Mouse (Mus musculus): Measurements from ENCODE around the gene Nin. TPM values are rescaled to one million over a fixed set of nuclear protein-coding genes. Genes with fewer than 3 reads are reported as not detected.

The Nin gene
- 8.2 and 19.6 TPM in 2 replicates for polyA plus RNA-seq (2012; rRNA removed; ENCODE audit: low replicate concordance)

DNA sequence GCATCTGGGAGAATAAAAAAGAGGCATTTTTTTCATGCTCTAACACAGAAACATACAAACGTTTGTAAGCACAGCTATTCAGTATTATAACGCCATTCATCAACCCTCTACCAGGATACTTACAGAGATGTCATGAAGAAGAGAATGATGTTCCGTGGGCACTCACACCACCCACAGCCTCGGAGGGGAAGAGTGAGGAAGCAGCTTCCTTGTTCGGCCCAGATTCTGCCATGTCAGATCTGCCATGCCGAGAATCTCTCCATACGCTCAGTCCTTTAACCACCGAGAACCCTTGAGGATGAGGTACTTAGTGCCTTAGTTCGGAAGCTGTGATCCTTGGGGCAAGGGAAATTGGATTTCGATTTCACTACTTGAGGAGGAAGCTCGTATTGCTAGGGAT, at the start of gene Nin:
Gene Nin (minus strand): TSS at position 367 of the 400 bp plus-strand sequence.

DNA sequence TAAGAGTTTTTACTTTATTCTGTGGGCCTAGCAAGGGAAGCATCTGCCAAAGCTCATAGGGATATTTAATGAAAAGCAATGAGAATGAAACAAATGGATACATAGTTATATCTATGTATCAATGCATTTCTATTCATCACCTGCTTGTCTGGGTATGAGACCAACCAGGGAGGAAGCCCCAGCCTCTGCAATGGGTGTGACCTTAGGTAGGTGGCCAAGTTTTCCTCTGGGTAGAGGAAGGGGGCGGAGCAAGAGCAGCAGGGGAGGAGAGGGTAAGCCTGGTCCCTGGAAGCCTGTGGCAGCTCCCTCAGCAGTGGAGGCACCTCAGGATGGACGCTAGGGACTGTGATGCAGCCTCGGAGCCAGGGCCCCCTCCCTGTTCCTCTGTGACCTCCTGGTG, 40.3 kb upstream of the Nin start, which contains the start of gene Abhd12b:
Gene Abhd12b (plus strand): TSS at position 301 of the 400 bp plus-strand sequence.

DNA sequence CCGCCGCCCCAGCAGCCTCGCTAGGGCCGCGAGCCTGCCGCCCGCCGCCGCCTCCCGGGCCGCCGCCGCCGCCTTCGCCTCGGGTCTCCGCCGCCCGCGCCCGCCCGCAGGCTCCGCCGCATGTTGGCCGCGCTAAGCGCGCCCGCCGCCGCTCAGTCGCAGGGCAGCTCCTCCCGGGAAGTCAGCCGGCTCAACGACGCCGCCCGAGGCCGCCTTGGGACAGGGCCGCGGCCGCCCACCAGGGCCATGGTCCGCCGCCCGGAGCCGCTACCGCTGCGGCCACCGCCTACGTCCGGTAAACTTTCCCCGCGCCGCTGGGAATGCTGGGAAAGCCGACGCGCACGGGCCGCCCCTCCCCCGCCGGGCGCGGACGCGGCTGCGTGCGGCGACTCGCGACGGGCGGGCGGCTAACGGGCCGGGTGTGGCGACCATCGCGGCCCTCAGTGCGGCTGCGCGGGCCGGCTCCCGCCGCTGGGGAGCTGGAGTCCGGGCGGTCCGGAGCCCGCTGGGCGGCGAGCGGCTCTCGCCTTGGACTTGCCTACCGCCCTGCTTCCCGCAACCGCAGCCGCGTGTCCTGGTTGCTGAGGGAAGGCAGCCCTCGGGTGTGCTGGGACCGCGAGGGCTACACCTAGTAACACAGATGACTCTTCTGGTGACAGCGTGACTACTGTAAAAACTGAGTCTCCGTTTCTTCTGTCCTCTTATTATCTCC, 126.6 kb downstream of the Nin start, which contains the start of gene Sav1:
Gene Sav1 (minus strand): TSS at position 217 of the 712 bp plus-strand sequence.

Other genes with a start within 250 kb of the Nin start
- gene Atl1, start 221.1 kb downstream of the Nin start, polyA plus RNA-seq (2012; rRNA removed; ENCODE audit: low replicate concordance): 1.6 and 2.3 TPM in 2 replicates
- 6.4 and 17.3 TPM in 2 replicates for gene Map4k5, start 220.5 kb downstream of the Nin start, polyA plus RNA-seq (2012; rRNA removed; ENCODE audit: low replicate concordance)
- 32.2 and 42.3 TPM in 2 replicates for gene Sav1, start 126.7 kb downstream of the Nin start, polyA plus RNA-seq (2012; rRNA removed; ENCODE audit: low replicate concordance)
- gene Abhd12b, start 40.4 kb upstream of the Nin start, polyA plus RNA-seq (2012; rRNA removed; ENCODE audit: low replicate concordance): not detected in 2 replicates
- gene Pygl, start 117.8 kb upstream of the Nin start, polyA plus RNA-seq (2012; rRNA removed; ENCODE audit: low replicate concordance): 143 and 240 TPM in 2 replicates
- 0.03 and 0.14 TPM in 2 replicates for gene Trim9, start 233.9 kb upstream of the Nin start, polyA plus RNA-seq (2012; rRNA removed; ENCODE audit: low replicate concordance)

Measured in subcutaneous adipose tissue, adult 2 months (tissue).